Mouse (Mus musculus) lung, embryonic 14.5 days (tissue): ENCODE data around the gene Retreg1. TPM values are rescaled to one million over a fixed set of nuclear protein-coding genes. Genes with fewer than 3 reads are reported as not detected.

Experiments
- ATAC-seq: fragments of 200-750 bp; cut with Nextera tagmentation; 2 replicates; pipeline ENCODE4 v1.8.0; 2017; ENCODE audit warnings: mild to moderate bottlenecking, moderate TSS enrichment, moderate library complexity; ENCODE audit not compliant: insufficient read depth
- DNase-seq: peaks from one replicate; pipeline ENCODE4 v3.0.0-alpha.2; 2015
- H3K27ac ChIP-seq: fragments of 300-500 bp; sonication (generic); 2 replicates; pipeline ENCODE4 v1.5.1; 2014; ENCODE audit warnings: low read depth, mild to moderate bottlenecking, moderate library complexity
- H3K27me3 ChIP-seq: fragments of 300-500 bp; sonication (generic); 2 replicates; pipeline ENCODE4 v1.6.1; 2014; ENCODE audit warnings: low read length, control low read depth; ENCODE audit not compliant: insufficient read depth
- H3K36me3 ChIP-seq: fragments of 300-500 bp; sonication (generic); 2 replicates; pipeline ENCODE4 v1.6.1; 2014; ENCODE audit warnings: control low read depth; ENCODE audit not compliant: insufficient read depth
- H3K4me1 ChIP-seq: fragments of 300-500 bp; sonication (generic); 2 replicates; pipeline ENCODE4 v1.6.1; 2014; ENCODE audit warnings: antibody characterized with exemption, control low read depth; ENCODE audit not compliant: insufficient read depth
- H3K4me2 ChIP-seq: fragments of 300-500 bp; sonication (generic); 2 replicates; pipeline ENCODE4 v1.6.1; 2014; ENCODE audit warnings: mild to moderate bottlenecking
- H3K4me3 ChIP-seq: fragments of 300-500 bp; sonication (generic); 2 replicates; pipeline ENCODE4 v1.5.1; 2014; ENCODE audit warnings: low read depth, low read length
- H3K9ac ChIP-seq: fragments of 300-500 bp; sonication (generic); 2 replicates; pipeline ENCODE4 v1.6.1; 2014
- H3K9me3 ChIP-seq: fragments of 300-500 bp; sonication (generic); 2 replicates; pipeline ENCODE4 v1.6.1; 2016; ENCODE audit warnings: low read depth, low read length, control low read depth
- CTCF ChIP-seq: IDR thresholded peaks from 2 replicates; pipeline ENCODE4 v1.5.1; 2016; ENCODE audit warnings: antibody characterized with exemption, low read depth
- WGBS: fragments of 180-500 bp; shearing (Covaris S2); extraction: QIAGEN DNeasy Blood & Tissue Kit; methylation state at CpG from one replicate; pipeline ENCODE4 v1.1.7; 2014; 5-methylcytosine and 5-hydroxymethylcytosine counted together
- polyA plus RNA-seq: library from polyadenylated mRNA; unstranded; fragments of >200 nt; fragmentation: Nextera tagmentation; extraction: Ambion mirVana; gene quantifications from 2 replicates; pipeline ENCODE4 v1.2.1, GENCODE M21; 2014

Gene Retreg1
- polyA plus RNA-seq = 5.0 and 6.0 TPM in 2 replicates

DNA sequence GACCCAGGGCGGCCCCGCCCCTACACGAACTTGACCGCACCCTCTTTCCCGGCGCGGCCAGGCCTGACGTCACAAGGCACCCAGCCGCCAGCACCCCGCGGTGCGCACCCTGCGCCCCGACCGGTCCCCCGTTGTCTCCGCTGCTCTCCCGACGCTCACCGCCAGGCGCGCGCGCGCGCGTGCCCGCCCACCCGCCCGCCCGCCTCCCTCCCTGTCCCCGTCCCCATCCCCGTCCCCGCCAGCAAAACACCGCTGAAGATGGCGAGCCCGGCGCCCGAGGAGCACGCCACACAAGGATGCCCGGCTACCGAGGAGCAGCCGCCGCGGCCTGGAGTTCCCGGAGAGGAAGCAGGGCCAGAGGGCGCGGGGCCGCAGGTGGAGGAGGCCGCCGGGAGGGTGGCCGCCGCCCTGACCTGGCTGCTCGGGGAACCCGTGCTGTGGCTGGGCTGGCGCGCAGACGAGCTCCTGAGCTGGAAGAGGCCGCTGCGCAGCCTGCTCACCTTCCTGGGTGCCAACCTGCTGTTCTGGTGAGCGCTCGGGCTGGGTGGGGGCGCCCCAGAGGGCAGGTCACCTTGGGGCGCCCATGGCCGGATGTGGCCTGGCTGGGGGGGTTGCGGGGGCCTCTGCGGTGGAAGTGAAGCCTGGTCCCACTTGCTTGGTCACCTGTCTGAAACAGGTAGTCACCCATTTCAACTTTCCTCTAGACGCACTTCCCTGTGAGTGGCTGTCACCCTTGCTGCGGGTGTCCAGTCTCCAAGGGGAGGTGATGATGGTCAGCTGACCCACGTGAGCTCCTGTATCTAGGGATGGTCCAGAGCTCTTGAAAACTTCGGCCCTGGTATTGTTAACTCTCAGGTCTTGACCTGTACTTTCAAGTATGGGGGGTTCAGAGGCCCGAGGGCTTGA, at the start of gene Retreg1:
Gene Retreg1 (plus strand): TSS at position 95 of the 906 bp plus-strand sequence.
- peak within 1 kb of the TSS; percentile 65 for H3K9ac ChIP-seq
- no peaks in the 10 kb centered on the region for H3K4me1 ChIP-seq
- peaks cover 25% of the 10 kb centered on the region; the same call in 1 of the 2 replicates for H3K27me3 ChIP-seq
- no peak for TF ChIP-seq CTCF
- H3K27ac ChIP-seq = peak within 1 kb of the TSS; percentile 54; the same call in 1 of the 2 replicates
- DNase-seq (peak; percentile 63), ATAC-seq (peak; percentile 84)
- no peaks in the 10 kb centered on the region for H3K36me3 ChIP-seq
- peak within 1 kb of the TSS; percentile 90 for H3K4me2 ChIP-seq
- peak within 1 kb of the TSS; percentile 70 for H3K4me3 ChIP-seq
- WGBS = 2% methylated on average over 63 of the region's 72 CpGs
- H3K9me3 ChIP-seq = no peaks in the 10 kb centered on the region

DNA sequence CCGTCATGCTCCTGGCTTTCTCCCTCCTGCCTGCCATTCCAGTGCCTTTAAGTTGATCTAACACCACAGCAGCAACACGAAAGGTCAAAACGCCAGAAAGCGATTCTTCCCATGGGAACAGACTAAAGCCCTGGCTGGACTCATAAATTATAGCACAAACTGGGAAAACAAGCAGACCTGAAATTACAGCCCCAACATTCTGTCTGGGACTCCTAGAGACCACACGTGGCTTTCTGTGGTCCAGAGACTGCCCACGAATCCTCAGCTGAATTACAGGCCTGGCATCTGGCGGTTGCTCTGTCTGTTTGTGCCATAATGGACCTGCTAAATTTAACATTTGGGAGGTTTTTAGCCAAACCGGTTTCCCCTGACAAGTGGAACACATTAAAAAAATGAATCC, 48.9 kb upstream of the Retreg1 start:
- DNase-seq (no peak), ATAC-seq (no peak)
- no peaks in the 10 kb centered on the region for H3K27me3 ChIP-seq
- H3K4me1 ChIP-seq = no peaks in the 10 kb centered on the region
- TF ChIP-seq CTCF = no peak
- peaks cover 86% of the 10 kb centered on the region for H3K36me3 ChIP-seq
- no peak overlapping the region for H3K9ac ChIP-seq
- no peak overlapping the region for H3K4me2 ChIP-seq
- WGBS = 87% methylated on average over 8 of the region's 8 CpGs
- no peak overlapping the region for H3K4me3 ChIP-seq
- no peaks in the 10 kb centered on the region for H3K9me3 ChIP-seq
- no peak overlapping the region for H3K27ac ChIP-seq

DNA sequence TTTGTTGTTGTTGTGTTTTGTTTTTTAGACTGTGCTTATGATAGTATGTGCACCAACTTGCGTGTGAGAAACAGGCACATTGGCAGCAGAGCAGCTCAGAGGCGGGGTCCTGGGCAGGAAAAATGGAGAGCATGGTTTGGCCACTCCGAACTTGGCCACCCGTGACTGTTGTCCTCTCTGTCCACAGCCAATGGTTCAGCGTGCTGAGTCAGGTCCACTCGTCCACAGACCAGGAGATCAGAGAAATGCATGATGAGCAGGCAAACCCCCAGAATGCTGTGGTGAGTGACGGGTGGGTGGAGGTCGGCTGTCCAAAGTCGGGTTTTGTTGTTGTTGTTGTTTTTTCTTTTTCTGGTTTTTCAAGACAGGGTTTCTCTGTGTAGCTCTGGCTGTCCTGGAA, 47.5 kb upstream of the Retreg1 start:
- no peak for TF ChIP-seq CTCF
- no peak overlapping the region for H3K9ac ChIP-seq
- H3K27me3 ChIP-seq = no peaks in the 10 kb centered on the region
- no peak for DNase-seq
- no peak overlapping the region for H3K27ac ChIP-seq
- WGBS = 97% methylated on average over 9 of the region's 9 CpGs
- H3K36me3 ChIP-seq = peaks cover 87% of the 10 kb centered on the region
- ATAC-seq = no peak
- H3K4me2 ChIP-seq = no peak overlapping the region
- no peaks in the 10 kb centered on the region for H3K4me1 ChIP-seq
- no peak overlapping the region for H3K4me3 ChIP-seq
- no peaks in the 10 kb centered on the region for H3K9me3 ChIP-seq

DNA sequence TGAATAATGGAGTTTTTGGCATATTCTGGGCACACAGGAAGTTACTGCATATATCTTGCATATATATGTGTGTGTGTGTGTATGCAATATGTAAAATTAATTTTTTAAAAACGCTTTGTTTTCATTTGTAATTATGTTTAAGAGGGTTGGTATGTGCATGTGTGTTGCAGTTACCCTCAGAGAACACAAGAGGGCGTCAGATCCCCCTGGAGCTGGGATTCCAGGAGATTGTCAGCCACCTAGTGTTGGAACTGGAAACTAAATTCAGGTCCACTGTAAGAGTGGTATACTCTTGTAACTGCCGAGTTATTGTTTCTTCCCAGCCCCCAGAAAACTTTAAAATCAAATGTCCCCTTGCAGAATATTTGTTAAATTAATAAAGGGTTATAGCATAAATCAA, 46.6 kb upstream of the Retreg1 start:
- DNase-seq (peak; percentile 77), ATAC-seq (no peak)
- Histone ChIP-seq H3K27me3 (no peaks in the 10 kb centered on the region), H3K4me1 (no peaks in the 10 kb centered on the region), H3K27ac (no peak overlapping the region), H3K9me3 (no peaks in the 10 kb centered on the region), H3K9ac (no peak overlapping the region), H3K4me2 (no peak overlapping the region), H3K36me3 (peaks cover 90% of the 10 kb centered on the region), H3K4me3 (no peak overlapping the region)
- peak; percentile 87 for TF ChIP-seq CTCF
- 50% methylated on average over 3 of the region's 3 CpGs for WGBS

DNA sequence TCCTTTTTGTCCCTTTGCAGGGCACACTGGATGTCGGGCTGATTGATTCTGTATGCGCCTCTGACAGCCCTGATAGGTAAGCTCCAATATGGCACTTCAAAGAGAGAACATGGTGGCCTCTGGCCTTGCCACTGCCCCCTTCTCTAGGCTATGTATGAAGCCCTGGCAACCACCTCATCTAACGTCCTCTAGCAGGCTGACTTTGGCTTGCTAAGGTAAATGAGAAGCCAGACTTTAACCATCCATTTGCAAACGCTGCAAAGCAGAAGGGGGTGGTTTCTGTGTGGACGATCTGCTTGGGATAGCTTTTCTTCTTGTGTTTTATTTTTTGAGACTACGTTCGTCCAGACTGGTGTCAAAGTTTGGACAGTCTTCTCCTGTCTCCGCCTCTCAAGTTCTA, 45.8 kb upstream of the Retreg1 start:
- H3K36me3 ChIP-seq = peaks cover 94% of the 10 kb centered on the region
- WGBS = 86% methylated on average over 8 of the region's 8 CpGs
- no peak for TF ChIP-seq CTCF
- ATAC-seq (no peak), DNase-seq (no peak)
- H3K9me3 ChIP-seq = no peaks in the 10 kb centered on the region
- no peaks in the 10 kb centered on the region for H3K27me3 ChIP-seq
- no peak overlapping the region for H3K4me3 ChIP-seq
- no peak overlapping the region for H3K27ac ChIP-seq
- no peak overlapping the region for H3K9ac ChIP-seq
- H3K4me2 ChIP-seq = no peak overlapping the region
- H3K4me1 ChIP-seq = no peaks in the 10 kb centered on the region

DNA sequence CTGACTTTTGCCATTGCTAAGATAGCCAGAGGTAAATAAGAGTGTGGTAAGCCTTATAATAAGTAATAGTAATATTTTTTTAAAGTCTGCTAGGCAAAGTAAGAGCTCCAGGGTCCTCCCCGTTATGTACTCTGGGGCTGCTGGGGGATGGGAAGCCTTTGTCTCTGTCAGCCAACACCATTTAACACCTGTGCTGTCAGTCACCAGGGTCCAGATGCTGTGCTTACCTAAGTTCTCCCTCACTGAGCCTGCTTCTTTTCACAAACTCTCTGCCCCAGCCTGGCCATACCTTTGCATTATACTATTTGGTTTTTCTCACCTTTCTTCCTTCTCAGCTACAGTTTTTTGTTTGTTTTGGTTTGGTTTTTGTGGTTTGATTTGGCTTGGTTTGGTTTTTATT, 45.1 kb upstream of the Retreg1 start:
- DNase-seq (no peak), ATAC-seq (no peak)
- no peaks in the 10 kb centered on the region for H3K27me3 ChIP-seq
- peaks cover 96% of the 10 kb centered on the region for H3K36me3 ChIP-seq
- no peak for TF ChIP-seq CTCF
- H3K4me1 ChIP-seq = no peaks in the 10 kb centered on the region
- H3K4me3 ChIP-seq = no peak overlapping the region
- no peak overlapping the region for H3K9ac ChIP-seq
- no peak overlapping the region for H3K27ac ChIP-seq
- H3K9me3 ChIP-seq = no peaks in the 10 kb centered on the region
- no peak overlapping the region for H3K4me2 ChIP-seq
- WGBS = 76% methylated on average over 1 of the region's 1 CpGs

DNA sequence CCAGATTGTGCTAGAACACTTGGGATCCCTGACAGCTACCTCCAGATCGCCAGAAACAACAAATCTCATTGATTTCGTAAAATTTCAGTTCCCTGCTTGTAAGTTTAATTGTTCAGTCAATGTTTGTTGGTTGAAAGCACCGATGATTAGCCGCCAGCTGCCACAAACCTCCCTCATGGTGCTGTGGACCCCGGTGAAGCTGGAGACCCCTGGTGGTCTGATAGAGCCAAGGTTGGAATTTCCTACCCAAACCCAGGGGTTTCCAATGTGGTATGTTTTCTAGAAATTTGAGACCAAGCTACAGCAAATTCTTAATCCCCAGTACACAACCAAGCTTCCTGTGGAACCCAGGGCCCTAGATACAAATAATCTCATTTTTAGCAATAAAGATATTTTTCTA, 41.3 kb upstream of the Retreg1 start:
- peak; percentile 31; the same call in 1 of the 2 replicates for TF ChIP-seq CTCF
- no peak for ATAC-seq
- no peak for DNase-seq
- no peak overlapping the region for H3K4me3 ChIP-seq
- no peak overlapping the region for H3K9ac ChIP-seq
- H3K36me3 ChIP-seq = peaks cover 99% of the 10 kb centered on the region
- H3K9me3 ChIP-seq = no peaks in the 10 kb centered on the region
- H3K27me3 ChIP-seq = no peaks in the 10 kb centered on the region
- WGBS = 84% methylated on average over 5 of the region's 5 CpGs
- H3K4me1 ChIP-seq = no peaks in the 10 kb centered on the region
- H3K27ac ChIP-seq = no peak overlapping the region
- no peak overlapping the region for H3K4me2 ChIP-seq
